8 mouse cellular contexts compared by ENCODE assay signal in genomic region chr5:127300597-127301254, GRCm38 (mm10). TPM values are rescaled to one million over a fixed set of nuclear protein-coding genes. Genes with fewer than 3 reads are reported as not detected.
A peak's percentile ranks its signal among the peaks of the same experiment; 100 is the strongest.
DNase-seq lines count a peak whose midpoint lies in the region; ATAC-seq lines count a peak whose summit lies in the region.

No protein-coding gene starts in this region.

- H3K9ac ChIP-seq in heart, embryonic 13.5 days = no peak overlapping the region
- H3K9ac ChIP-seq in hindbrain, embryonic 16.5 days (ENCODE audit: low read depth, low read length) = no peak overlapping the region

- ATAC-seq in heart, embryonic 13.5 days (ENCODE audit: extremely low read depth, insufficient number of reproducible peaks, low FRiP score, low TSS enrichment) = no peak
- ATAC-seq in hindbrain, embryonic 16.5 days = peak; percentile 78
- no peak for ATAC-seq in activated CD4-positive, CD25-positive, alpha-beta regulatory T cell, adult 4 months

- H3K9me3 ChIP-seq in heart, embryonic 13.5 days = no peaks in the 10 kb centered on the region
- H3K9me3 ChIP-seq in hindbrain, embryonic 16.5 days (ENCODE audit: control insufficient read depth, low read length) = no peaks in the 10 kb centered on the region

- peaks cover 31% of the 10 kb centered on the region for H3K4me1 ChIP-seq in heart, embryonic 13.5 days
- H3K4me1 ChIP-seq in hindbrain, embryonic 16.5 days (ENCODE audit: control insufficient read depth, insufficient read depth, low read depth, low read length) = peaks cover 21% of the 10 kb centered on the region

- H3K4me2 ChIP-seq in heart, embryonic 13.5 days = peak overlapping the region; percentile 5; the same call in 1 of the 2 replicates
- peak overlapping the region; percentile 18; the same call in 1 of the 2 replicates for H3K4me2 ChIP-seq in hindbrain, embryonic 16.5 days (ENCODE audit: low read length)

- H3K27ac ChIP-seq in heart, embryonic 13.5 days (replicated peaks) = peak overlapping the region; percentile 40
- no peak overlapping the region; the same call in 1 of the 2 replicates for H3K27ac ChIP-seq in hindbrain, embryonic 16.5 days (ENCODE audit: low read depth, low read length)

- 37% methylated on average over 8 of the region's 8 CpGs for WGBS in heart, embryonic 13.5 days
- WGBS in hindbrain, embryonic 16.5 days = 32% methylated on average over 8 of the region's 8 CpGs

- no peak overlapping the region for H3K4me3 ChIP-seq in heart, embryonic 13.5 days
- H3K4me3 ChIP-seq in hindbrain, embryonic 16.5 days (ENCODE audit: low read length) = no peak overlapping the region

- DNase-seq in heart, adult 11 months = no peak
- DNase-seq in right cerebral cortex, postnatal 14 days = peak; percentile 18
- DNase-seq in right cerebral cortex, adult 2 months (ENCODE audit: low spot score in 2 of 2) = no peak
- DNase-seq in testis, postnatal 10 days (ENCODE audit: low spot score) = peak; percentile 77
- DNase-seq in thymus, postnatal 0 days (ENCODE audit: low spot score) = no peak

- no peaks in the 10 kb centered on the region for H3K27me3 ChIP-seq in heart, embryonic 13.5 days (replicated peaks)
- no peaks in the 10 kb centered on the region for H3K27me3 ChIP-seq in hindbrain, embryonic 16.5 days (replicated peaks; ENCODE audit: control insufficient read depth, insufficient read depth, low read length)

- no peaks in the 10 kb centered on the region for H3K36me3 ChIP-seq in heart, embryonic 13.5 days
- no peaks in the 10 kb centered on the region for H3K36me3 ChIP-seq in hindbrain, embryonic 16.5 days (ENCODE audit: control insufficient read depth, insufficient read depth, low read length)

RNA-seq across cellular contexts. Expression of gene Tmem132c, which starts 59.1 kb away (rescaled TPM):
- 2.5 and 2.9 TPM in 2 replicates for polyA plus RNA-seq in heart, embryonic 13.5 days (2015; fragmentation: Nextera tagmentation; extraction: Ambion mirVana)
- 12.0 and 15.1 TPM in 2 replicates for polyA plus RNA-seq in hindbrain, embryonic 16.5 days (2015; fragmentation: Nextera tagmentation; extraction: Ambion mirVana)
- not detected for polyA plus RNA-seq in activated CD4-positive, CD25-positive, alpha-beta regulatory T cell, adult 4 months (2017; shearing (Covaris generic))
- polyA plus RNA-seq in thymus, postnatal 0 days (2015; fragmentation: Nextera tagmentation; extraction: Ambion mirVana) = 0.26 and 0.51 TPM in 2 replicates

Comparison
In these comparisons a context has a peak if more than half of its experiments do, and no peak if none do; other contexts are left out.
1. DNase-seq: peak in right cerebral cortex, postnatal 14 days (single experiment) and testis, postnatal 10 days (single experiment); none in heart, adult 11 months (single experiment), right cerebral cortex, adult 2 months (0 of 2) and thymus, postnatal 0 days (single experiment).